In genomic region chr15:6237726-6238125, GRCm38 (mm10) we compare ENCODE assay signal across 9 mouse cellular contexts.
A peak's percentile ranks its signal among the peaks of the same experiment; 100 is the strongest.
DNase-seq lines count a peak whose midpoint lies in the region; ATAC-seq lines count a peak whose summit lies in the region.
"Had no signal": no experiment of that assay in that cellular context is flagged by ENCODE, and none has a peak within 500 bp of the region (broad histone marks: within the 10 kb centered on the region; RNA-seq: fewer than 3 reads in every experiment).

No protein-coding gene starts in this region.

- 0 out of 2 replicates have a peak, but pooled peaks have one; percentile 15 for ATAC-seq in forebrain, embryonic 11.5 days (replicated peaks; ENCODE audit: low FRiP score)
- ATAC-seq in forebrain, embryonic 15.5 days (replicated peaks), result no peak
- peak; percentile 17; the same call in 1 of the 2 replicates for ATAC-seq in kidney, embryonic 14.5 days (ENCODE audit: low FRiP score, low TSS enrichment)

- no peak overlapping the region for H3K9ac ChIP-seq in forebrain, embryonic 11.5 days (ENCODE audit: low read length)
- H3K9ac ChIP-seq in forebrain, embryonic 15.5 days (replicated peaks), result no peak overlapping the region
- H3K9ac ChIP-seq in kidney, embryonic 14.5 days (ENCODE audit: low read depth, low read length), result no peak overlapping the region
- H3K9ac ChIP-seq: neural tube, embryonic 15.5 days had no signal

- WGBS in forebrain, embryonic 11.5 days, result 73% methylated on average over 8 of the region's 8 CpGs
- 68% methylated on average over 8 of the region's 8 CpGs for WGBS in forebrain, embryonic 15.5 days
- WGBS in kidney, embryonic 14.5 days, result 62% methylated on average over 8 of the region's 8 CpGs
- WGBS in macrophage (ENCODE audit: missing documents), result 38% methylated on average over 8 of the region's 8 CpGs

- no peak overlapping the region for H3K27ac ChIP-seq in forebrain, embryonic 11.5 days (ENCODE audit: low read depth, low read length)
- H3K27ac ChIP-seq in forebrain, embryonic 15.5 days (replicated peaks), result no peak overlapping the region
- no peak overlapping the region for H3K27ac ChIP-seq in kidney, embryonic 14.5 days (ENCODE audit: low read depth, low read length)
- peak overlapping the region; percentile 21; the same call in 1 of the 2 replicates for H3K27ac ChIP-seq in macrophage
- H3K27ac ChIP-seq: neural tube, embryonic 15.5 days had no signal

- no peaks in the 10 kb centered on the region for H3K27me3 ChIP-seq in forebrain, embryonic 11.5 days (ENCODE audit: control insufficient read depth, insufficient read depth, low read length)
- H3K27me3 ChIP-seq in forebrain, embryonic 15.5 days, result no peaks in the 10 kb centered on the region
- no peaks in the 10 kb centered on the region for H3K27me3 ChIP-seq in kidney, embryonic 14.5 days (ENCODE audit: control insufficient read depth, insufficient read depth, low read length)
- H3K27me3 ChIP-seq: neural tube, embryonic 15.5 days had no signal

- H3K4me1 ChIP-seq in forebrain, embryonic 11.5 days (replicated peaks; ENCODE audit: control insufficient read depth, insufficient read depth, low read length), result no peaks in the 10 kb centered on the region
- H3K4me1 ChIP-seq in forebrain, embryonic 15.5 days, result no peaks in the 10 kb centered on the region
- no peaks in the 10 kb centered on the region for H3K4me1 ChIP-seq in kidney, embryonic 14.5 days (ENCODE audit: control insufficient read depth, insufficient read depth, low read length)
- H3K4me1 ChIP-seq: neural tube, embryonic 15.5 days had no signal

- intact Hi-C loops in left cerebral cortex, postnatal 25 days (cut with DNase I), result loop anchor here (1.0 to 2.0 kb wide), 4 partner anchors 149 to 387 kb away; no protein-coding TSS in a partner anchor

- DNase-seq in forebrain, embryonic 11.5 days (ENCODE audit: low spot score), result no peak
- no peak for DNase-seq in kidney, adult 18-20 months
- peak; percentile 4 for DNase-seq in adrenal gland, postnatal 25 days
- DNase-seq in left cerebral cortex, postnatal 25 days (ENCODE audit: low spot score in 2 of 2), result no peak
- no peak for DNase-seq in urinary bladder, adult 18-20 months (ENCODE audit: low spot score in 2 of 2)

- H3K4me2 ChIP-seq in forebrain, embryonic 11.5 days (ENCODE audit: low read depth, low read length, severe bottlenecking), result no peak overlapping the region
- no peak overlapping the region for H3K4me2 ChIP-seq in forebrain, embryonic 15.5 days (replicated peaks)
- no peak overlapping the region for H3K4me2 ChIP-seq in kidney, embryonic 14.5 days (replicated peaks; ENCODE audit: low read depth, low read length)
- H3K4me2 ChIP-seq: neural tube, embryonic 15.5 days had no signal

- H3K79me2 ChIP-seq in macrophage (ENCODE audit: inconsistent target), result no peaks in the 10 kb centered on the region

- no peaks in the 10 kb centered on the region for H3K36me3 ChIP-seq in forebrain, embryonic 11.5 days (ENCODE audit: control insufficient read depth, insufficient read depth, low read length)
- no peaks in the 10 kb centered on the region for H3K36me3 ChIP-seq in forebrain, embryonic 15.5 days
- H3K36me3 ChIP-seq in kidney, embryonic 14.5 days (ENCODE audit: control insufficient read depth, insufficient read depth, low read length), result no peaks in the 10 kb centered on the region
- no peaks in the 10 kb centered on the region for H3K36me3 ChIP-seq in macrophage (ENCODE audit: inconsistent target)
- H3K36me3 ChIP-seq: neural tube, embryonic 15.5 days had no signal

- no peak overlapping the region for H3K4me3 ChIP-seq in forebrain, embryonic 11.5 days (ENCODE audit: low read depth, low read length)
- no peak overlapping the region for H3K4me3 ChIP-seq in forebrain, embryonic 15.5 days
- no peak overlapping the region for H3K4me3 ChIP-seq in kidney, embryonic 14.5 days (ENCODE audit: low read length)
- no peak overlapping the region for H3K4me3 ChIP-seq in macrophage (ENCODE audit: inconsistent target)
- H3K4me3 ChIP-seq: neural tube, embryonic 15.5 days had no signal

- no peaks in the 10 kb centered on the region for H3K9me3 ChIP-seq in forebrain, embryonic 11.5 days (ENCODE audit: control insufficient read depth, low read length)
- H3K9me3 ChIP-seq in forebrain, embryonic 15.5 days, result no peaks in the 10 kb centered on the region
- no peaks in the 10 kb centered on the region for H3K9me3 ChIP-seq in kidney, embryonic 14.5 days (ENCODE audit: control insufficient read depth, low read length)
- H3K9me3 ChIP-seq: neural tube, embryonic 15.5 days had no signal
